Mouse (Mus musculus) hindbrain, embryonic 12.5 days (tissue): ENCODE results near the gene Fam129b. TPM values are rescaled to one million over a fixed set of nuclear protein-coding genes. Genes with fewer than 3 reads are reported as not detected.

Experiments used
- ATAC-seq: fragments of 200-750 bp; cut with Nextera tagmentation; 2 replicates; pipeline ENCODE4 v1.8.0; 2017; ENCODE audit warnings: moderate TSS enrichment; ENCODE audit not compliant: low FRiP score
- H3K27ac ChIP-seq: fragments of 300-500 bp; sonication (generic); 2 replicates; pipeline ENCODE4 v1.5.1; 2016; ENCODE audit warnings: mild to moderate bottlenecking
- H3K27me3 ChIP-seq: fragments of 300-500 bp; sonication (generic); 2 replicates; pipeline ENCODE4 v1.6.1; 2016; ENCODE audit warnings: mild to moderate bottlenecking
- H3K36me3 ChIP-seq: fragments of 300-500 bp; sonication (generic); 2 replicates; pipeline ENCODE4 v1.6.1; 2016; ENCODE audit warnings: mild to moderate bottlenecking
- H3K4me1 ChIP-seq: fragments of 300-500 bp; sonication (generic); 2 replicates; pipeline ENCODE4 v1.6.1; 2016
- H3K4me2 ChIP-seq: fragments of 300-500 bp; sonication (generic); replicated peaks from 2 replicates; pipeline ENCODE4 v1.6.1; 2016; ENCODE audit warnings: mild to moderate bottlenecking
- H3K4me3 ChIP-seq: fragments of 300-500 bp; sonication (generic); 2 replicates; pipeline ENCODE4 v1.5.1; 2016; ENCODE audit warnings: mild to moderate bottlenecking
- H3K9ac ChIP-seq: fragments of 300-500 bp; sonication (generic); 2 replicates; pipeline ENCODE4 v1.6.1; 2016; ENCODE audit warnings: mild to moderate bottlenecking, moderate library complexity
- H3K9me3 ChIP-seq: fragments of 300-500 bp; sonication (generic); replicated peaks from 2 replicates; pipeline ENCODE4 v1.6.1; 2016; ENCODE audit warnings: mild to moderate bottlenecking
- WGBS: fragments of 180-500 bp; shearing (Covaris S2); methylation state at CpG from one replicate; pipeline ENCODE4 v1.1.7; 2016; 5-methylcytosine and 5-hydroxymethylcytosine counted together
- polyA plus RNA-seq: library from polyadenylated mRNA; unstranded; fragments of >200 nt; fragmentation: Nextera tagmentation; extraction: Ambion mirVana; gene quantifications from 2 replicates; pipeline ENCODE4 v1.2.1, GENCODE M21; 2016

Gene Fam129b
- polyA plus RNA-seq, 1 experiment from 2014 or later: 42.2 TPM

- Histone ChIP-seq H3K4me2 (no peak overlapping the region), H3K36me3 (0 out of 2 replicates have a peak, but pooled peaks cover 4% of the 10 kb centered on the region), H3K27me3 (no peaks in the 10 kb centered on the region), H3K9me3 (no peaks in the 10 kb centered on the region), H3K9ac (peak overlapping the region; percentile 15; the same call in 1 of the 2 replicates), H3K27ac (peak overlapping the region; percentile 62), H3K4me3 (no peak overlapping the region), H3K4me1 (peaks cover 72% of the 10 kb centered on the region)
- no peak for ATAC-seq
- 40% methylated on average over 3 of the region's 3 CpGs for WGBS
Observed at GRCm38 (mm10) chr2:32881723-32882122, 5.8 kb downstream of the Fam129b start.

GRCm38 (mm10) chr2:32882283-32883043 is 6.5 kb downstream of the Fam129b start:
- no peak overlapping the region for H3K4me3 ChIP-seq
- no peaks in the 10 kb centered on the region for H3K27me3 ChIP-seq
- H3K27ac ChIP-seq: peak overlapping the region; percentile 62; the same call in 1 of the 2 replicates
- H3K9ac ChIP-seq: no peak overlapping the region
- no peaks in the 10 kb centered on the region for H3K9me3 ChIP-seq
- peaks cover 68% of the 10 kb centered on the region for H3K4me1 ChIP-seq
- ATAC-seq: no peak
- 49% methylated on average over 15 of the region's 21 CpGs for WGBS
- 0 out of 2 replicates have a peak, but pooled peaks cover 4% of the 10 kb centered on the region for H3K36me3 ChIP-seq
- no peak overlapping the region for H3K4me2 ChIP-seq

DNA sequence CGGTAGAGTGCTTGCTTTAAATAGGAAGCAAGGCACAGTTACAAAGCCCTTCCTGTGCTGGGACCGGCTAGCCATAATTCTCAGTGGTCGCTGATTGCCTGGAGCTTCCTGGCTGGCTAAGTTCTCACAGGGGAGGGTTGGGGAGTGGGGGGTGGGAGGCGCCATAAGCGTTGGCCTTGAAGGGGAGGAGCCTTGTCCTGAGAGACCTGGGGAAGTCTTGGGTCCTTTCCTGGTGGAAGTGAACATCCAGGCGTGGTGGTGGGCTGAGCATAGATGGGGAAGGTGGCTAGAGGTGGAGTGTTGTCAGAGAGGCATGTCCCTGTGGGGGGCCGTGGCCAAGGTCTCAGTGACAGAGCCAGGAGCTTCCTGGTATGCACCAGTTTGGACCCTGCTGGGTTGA is 8.8 kb downstream of the Fam129b start:
- peaks cover 58% of the 10 kb centered on the region for H3K4me1 ChIP-seq
- no peaks in the 10 kb centered on the region for H3K9me3 ChIP-seq
- 0 out of 2 replicates have a peak, but pooled peaks cover 4% of the 10 kb centered on the region for H3K36me3 ChIP-seq
- no peak overlapping the region for H3K4me3 ChIP-seq
- WGBS: 46% methylated on average over 7 of the region's 7 CpGs
- no peak overlapping the region for H3K9ac ChIP-seq
- no peaks in the 10 kb centered on the region for H3K27me3 ChIP-seq
- no peak overlapping the region for H3K4me2 ChIP-seq
- ATAC-seq: no peak
- no peak overlapping the region for H3K27ac ChIP-seq

DNA sequence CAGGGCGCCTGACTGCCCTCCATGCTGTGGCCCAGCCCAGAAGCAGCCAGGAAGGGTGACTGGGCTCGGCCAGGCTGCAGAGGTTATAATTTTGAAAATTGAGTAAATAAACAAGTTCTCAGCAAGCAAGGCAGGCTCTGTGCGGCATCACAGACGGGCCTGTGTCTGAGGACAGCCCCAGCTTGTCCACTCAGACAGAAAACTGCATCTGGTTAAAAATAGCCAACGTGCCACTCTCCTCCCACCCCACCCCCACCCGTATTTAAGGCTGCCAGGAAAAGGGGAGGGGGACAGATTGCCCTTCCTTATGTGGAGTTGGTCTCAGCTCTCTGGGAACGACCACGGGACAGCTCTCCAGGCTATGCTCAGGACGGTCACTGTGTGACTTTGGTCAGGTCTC is 12.1 kb downstream of the Fam129b start:
- no peaks in the 10 kb centered on the region for H3K9me3 ChIP-seq
- H3K27me3 ChIP-seq: no peaks in the 10 kb centered on the region
- peaks cover 29% of the 10 kb centered on the region for H3K4me1 ChIP-seq
- peak overlapping the region; percentile 3; the same call in 1 of the 2 replicates for H3K9ac ChIP-seq
- H3K27ac ChIP-seq: peak overlapping the region; percentile 76
- no peak overlapping the region for H3K4me3 ChIP-seq
- whole genome bisulfite sequencing: 37% methylated on average over 9 of the region's 9 CpGs
- ATAC-seq: no peak
- no peaks in the 10 kb centered on the region for H3K36me3 ChIP-seq
- H3K4me2 ChIP-seq: no peak overlapping the region

GRCm38 (mm10) chr2:32888551-32888950 is 12.6 kb downstream of the Fam129b start:
- H3K36me3 ChIP-seq: no peaks in the 10 kb centered on the region
- WGBS: 44% methylated on average over 3 of the region's 3 CpGs
- H3K4me2 ChIP-seq: no peak overlapping the region
- peak overlapping the region; percentile 76 for H3K27ac ChIP-seq
- H3K27me3 ChIP-seq: no peaks in the 10 kb centered on the region
- no peak for ATAC-seq
- peak overlapping the region; percentile 3; the same call in 1 of the 2 replicates for H3K9ac ChIP-seq
- H3K9me3 ChIP-seq: no peaks in the 10 kb centered on the region
- H3K4me3 ChIP-seq: no peak overlapping the region
- H3K4me1 ChIP-seq: peaks cover 29% of the 10 kb centered on the region

DNA sequence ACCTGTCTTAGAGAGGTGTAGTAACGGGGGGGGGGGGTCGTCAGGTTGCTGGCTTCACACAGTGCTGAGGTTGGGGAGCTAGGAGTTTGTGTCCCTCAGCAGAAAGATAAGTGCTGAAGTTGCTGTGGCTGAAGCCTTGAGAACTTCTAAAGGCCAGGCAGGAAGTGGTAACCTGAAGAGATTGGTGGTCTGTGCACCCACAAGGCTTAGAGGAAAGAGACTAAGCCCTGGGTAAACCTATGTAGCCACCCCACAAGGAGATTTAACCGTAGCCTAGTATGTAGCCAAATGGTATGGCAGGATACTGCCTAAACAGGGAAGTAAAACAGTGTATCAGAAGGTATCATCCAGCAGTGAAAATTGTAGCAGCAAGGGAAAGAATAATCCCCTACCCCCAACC is 14.4 kb downstream of the Fam129b start:
- Histone ChIP-seq H3K36me3 (no peaks in the 10 kb centered on the region; the same call in 1 of the 2 replicates), H3K27me3 (no peaks in the 10 kb centered on the region), H3K4me2 (no peak overlapping the region), H3K27ac (no peak overlapping the region), H3K4me3 (no peak overlapping the region), H3K9ac (no peak overlapping the region), H3K9me3 (no peaks in the 10 kb centered on the region), H3K4me1 (peaks cover 20% of the 10 kb centered on the region)
- WGBS: 96% methylated on average over 3 of the region's 3 CpGs
- ATAC-seq: no peak

GRCm38 (mm10) chr2:32891278-32891677 is 15.4 kb downstream of the Fam129b start:
- Histone ChIP-seq H3K9me3 (no peaks in the 10 kb centered on the region), H3K27ac (no peak overlapping the region), H3K27me3 (no peaks in the 10 kb centered on the region), H3K36me3 (no peaks in the 10 kb centered on the region; the same call in 1 of the 2 replicates), H3K4me3 (no peak overlapping the region), H3K9ac (no peak overlapping the region), H3K4me1 (peaks cover 30% of the 10 kb centered on the region), H3K4me2 (no peak overlapping the region)
- no peak for ATAC-seq
- WGBS: 71% methylated on average over 9 of the region's 9 CpGs

GRCm38 (mm10) chr2:32892490-32892889 is 16.6 kb downstream of the Fam129b start:
- Histone ChIP-seq H3K9ac (no peak overlapping the region), H3K4me2 (no peak overlapping the region), H3K4me1 (peaks cover 37% of the 10 kb centered on the region), H3K27me3 (no peaks in the 10 kb centered on the region), H3K9me3 (no peaks in the 10 kb centered on the region), H3K4me3 (no peak overlapping the region), H3K36me3 (no peaks in the 10 kb centered on the region; the same call in 1 of the 2 replicates), H3K27ac (no peak overlapping the region)
- ATAC-seq: no peak
- 94% methylated on average over 14 of the region's 14 CpGs for WGBS

DNA sequence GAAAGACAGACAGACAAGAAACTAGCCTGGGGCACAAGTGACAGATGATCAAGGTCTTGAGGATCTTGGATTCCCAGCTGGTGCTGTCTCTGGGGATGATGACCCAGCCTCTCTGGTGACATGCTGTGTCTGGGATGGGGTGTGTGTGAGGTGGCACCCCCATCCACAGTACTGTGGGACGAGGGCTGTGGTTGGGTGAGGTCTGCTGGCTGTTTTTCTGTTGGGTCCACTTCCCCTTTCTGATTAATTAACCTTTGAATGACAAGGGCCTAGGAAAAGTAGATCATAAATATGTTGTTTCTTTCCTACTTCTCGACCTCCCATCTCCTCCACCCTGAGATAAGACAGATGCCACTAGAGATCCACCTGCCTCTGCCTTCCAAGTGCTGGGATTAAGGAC is 18.2 kb downstream of the Fam129b start:
- ATAC-seq: no peak
- Histone ChIP-seq H3K36me3 (no peaks in the 10 kb centered on the region; the same call in 1 of the 2 replicates), H3K4me2 (no peak overlapping the region), H3K4me3 (no peak overlapping the region), H3K4me1 (peaks cover 32% of the 10 kb centered on the region), H3K27me3 (no peaks in the 10 kb centered on the region), H3K27ac (no peak overlapping the region), H3K9me3 (no peaks in the 10 kb centered on the region), H3K9ac (no peak overlapping the region)
- 83% methylated on average over 2 of the region's 2 CpGs for WGBS

DNA sequence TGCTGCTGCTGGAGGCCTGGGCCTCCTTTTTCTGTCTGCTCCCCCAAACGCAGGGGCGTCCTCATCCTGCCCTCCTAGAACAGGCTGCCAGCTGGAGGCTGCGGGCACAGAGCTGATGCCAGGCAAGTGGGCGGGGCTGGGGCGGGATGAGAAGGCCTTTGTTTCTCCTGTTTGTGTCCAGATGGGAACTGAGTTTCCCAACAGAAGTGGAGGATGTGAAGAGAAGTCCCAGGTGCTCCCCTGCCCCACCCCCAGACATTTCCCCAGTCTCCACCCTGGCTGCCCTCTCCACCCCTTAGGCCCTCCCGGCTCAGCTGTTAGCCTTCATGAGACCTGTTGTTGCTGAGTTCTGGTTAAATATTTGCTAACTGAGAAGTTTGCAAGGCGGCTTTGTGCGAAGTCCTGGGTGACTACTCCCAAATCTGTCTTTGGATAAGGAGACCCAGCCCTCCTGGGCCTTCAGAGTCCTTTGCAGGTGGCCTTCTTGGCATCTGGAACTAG is 19.7 kb downstream of the Fam129b start:
- peak overlapping the region; percentile 53 for H3K27ac ChIP-seq
- H3K4me1 ChIP-seq: peaks cover 32% of the 10 kb centered on the region
- no peak overlapping the region for H3K4me2 ChIP-seq
- H3K27me3 ChIP-seq: no peaks in the 10 kb centered on the region
- peak; percentile 62 for ATAC-seq
- 0 out of 2 replicates have a peak overlapping the region, but pooled peaks have one; percentile 4 for H3K9ac ChIP-seq
- no peaks in the 10 kb centered on the region; the same call in 1 of the 2 replicates for H3K36me3 ChIP-seq
- H3K4me3 ChIP-seq: no peak overlapping the region
- 29% methylated on average over 8 of the region's 8 CpGs for WGBS
- H3K9me3 ChIP-seq: no peaks in the 10 kb centered on the region

GRCm38 (mm10) chr2:32896507-32897147 is 20.7 kb downstream of the Fam129b start:
- Histone ChIP-seq H3K9me3 (no peaks in the 10 kb centered on the region), H3K27ac (peak overlapping the region; percentile 53), H3K9ac (no peak overlapping the region), H3K27me3 (no peaks in the 10 kb centered on the region), H3K36me3 (no peaks in the 10 kb centered on the region; the same call in 1 of the 2 replicates), H3K4me2 (no peak overlapping the region), H3K4me1 (peaks cover 32% of the 10 kb centered on the region), H3K4me3 (no peak overlapping the region)
- WGBS: 51% methylated on average over 10 of the region's 10 CpGs
- ATAC-seq: no peak

DNA sequence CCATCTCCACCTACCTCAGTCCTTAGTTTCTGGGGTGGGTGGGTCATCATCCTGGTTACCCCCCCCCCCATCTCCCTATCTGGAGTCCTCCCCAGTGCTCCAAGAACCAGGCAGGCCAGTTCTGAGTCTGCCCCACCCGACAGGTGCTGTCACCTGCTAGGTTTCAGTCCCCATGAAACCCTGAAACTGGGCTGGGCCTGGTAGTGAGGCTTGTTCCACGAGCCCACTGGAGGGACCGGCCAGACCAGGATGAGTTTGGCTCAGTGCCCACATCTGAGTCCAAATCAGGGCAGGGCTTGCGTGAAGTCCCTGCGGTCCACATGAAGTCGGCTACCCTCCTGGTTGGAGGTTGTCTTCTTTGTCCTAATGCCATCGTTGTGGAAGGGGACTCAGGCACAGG is 23.1 kb downstream of the Fam129b start:
- no peaks in the 10 kb centered on the region for H3K9me3 ChIP-seq
- WGBS: 84% methylated on average over 7 of the region's 7 CpGs
- H3K27ac ChIP-seq: no peak overlapping the region
- H3K36me3 ChIP-seq: no peaks in the 10 kb centered on the region; the same call in 1 of the 2 replicates
- H3K9ac ChIP-seq: no peak overlapping the region
- H3K27me3 ChIP-seq: no peaks in the 10 kb centered on the region
- no peak overlapping the region for H3K4me2 ChIP-seq
- peaks cover 32% of the 10 kb centered on the region for H3K4me1 ChIP-seq
- no peak for ATAC-seq
- no peak overlapping the region for H3K4me3 ChIP-seq
